Mouse (Mus musculus) spleen, postnatal 14 days (tissue): Measurements from ENCODE around the gene Mrps35.

Experiments
- DNase-seq, 2 experiments: peaks; one replicate each; pipeline ENCODE4 v3.0.0; 2021 to 2022; ENCODE audit warnings: low spot score in 2 of 2

Mrps35 gene

DNA sequence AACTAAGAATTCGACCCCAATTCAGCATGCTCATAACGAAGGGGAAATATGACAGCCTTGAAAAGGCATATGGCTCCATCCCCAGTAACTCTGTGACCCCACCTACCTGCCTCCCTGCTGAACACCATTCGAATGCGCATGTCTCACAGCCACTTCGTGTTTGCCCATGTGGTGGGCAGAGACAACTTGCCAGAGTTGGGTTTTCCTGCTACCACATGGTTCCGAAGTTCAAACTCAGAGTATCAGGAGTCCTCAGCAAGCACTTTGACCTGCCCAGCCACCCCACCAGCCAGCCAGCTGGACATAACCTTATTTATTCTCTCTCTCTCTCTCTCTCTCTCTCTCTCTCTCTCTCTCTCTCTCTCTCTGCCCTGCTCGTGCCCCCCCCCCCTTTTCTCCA, 45.2 kb downstream of the Mrps35 start:
- DNase-seq: no peak

GRCm38 (mm10) chr6:147088517-147088916, 46.0 kb downstream of the Mrps35 start:
- DNase-seq: no peak

DNA sequence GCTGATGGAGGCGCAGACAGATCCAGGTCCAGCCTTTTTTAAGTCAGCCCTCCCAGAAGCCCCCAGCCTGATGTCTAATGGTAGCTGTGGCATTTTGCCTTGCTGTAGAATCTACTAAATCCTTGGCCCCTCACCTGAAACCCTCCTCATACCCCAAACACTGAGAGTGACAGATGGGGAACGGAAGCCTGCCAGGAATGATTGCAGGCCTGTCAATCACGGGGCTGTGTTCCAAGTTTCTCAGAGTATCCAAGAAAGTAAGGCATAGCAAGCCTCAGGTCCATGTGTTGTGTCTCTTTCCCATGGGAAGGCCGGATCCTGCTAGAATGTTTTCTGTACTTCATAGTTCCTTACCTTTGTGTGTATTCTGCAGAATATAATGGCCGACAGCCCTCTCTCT, 47.6 kb downstream of the Mrps35 start:
- no peak for DNase-seq

GRCm38 (mm10) chr6:147091136-147092120, 48.9 kb downstream of the Mrps35 start, which contains the start of gene Klhl42:
Gene Klhl42 (plus strand): TSS chr6:147091379.
- DNase-seq: peak; percentile 57 to 70

- DNase-seq: no peak
These were observed 49.6 kb downstream of the Mrps35 start for GRCm38 (mm10) chr6:147092136-147092535.

DNA sequence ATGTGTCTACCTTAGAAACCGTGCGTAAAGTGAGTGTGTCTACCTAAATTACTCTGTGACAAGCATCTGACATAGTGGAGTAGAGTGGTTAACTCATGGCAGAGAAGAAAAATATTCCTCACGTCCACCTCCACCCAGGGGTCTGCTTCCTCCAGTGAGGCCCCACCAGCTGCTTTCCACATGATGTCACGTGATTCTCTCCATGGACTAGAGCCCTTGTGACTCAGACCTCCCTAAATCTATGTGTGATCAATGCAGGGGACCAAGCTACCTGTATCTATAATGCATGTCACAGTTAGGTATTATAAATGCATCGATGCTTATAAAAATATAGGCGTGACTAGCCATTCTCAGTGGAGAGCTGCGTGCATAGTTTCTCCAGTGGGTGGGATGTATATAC, 52.2 kb downstream of the Mrps35 start:
- no peak for DNase-seq

GRCm38 (mm10) chr6:147096109-147096508, 53.5 kb downstream of the Mrps35 start:
- DNase-seq: no peak

DNA sequence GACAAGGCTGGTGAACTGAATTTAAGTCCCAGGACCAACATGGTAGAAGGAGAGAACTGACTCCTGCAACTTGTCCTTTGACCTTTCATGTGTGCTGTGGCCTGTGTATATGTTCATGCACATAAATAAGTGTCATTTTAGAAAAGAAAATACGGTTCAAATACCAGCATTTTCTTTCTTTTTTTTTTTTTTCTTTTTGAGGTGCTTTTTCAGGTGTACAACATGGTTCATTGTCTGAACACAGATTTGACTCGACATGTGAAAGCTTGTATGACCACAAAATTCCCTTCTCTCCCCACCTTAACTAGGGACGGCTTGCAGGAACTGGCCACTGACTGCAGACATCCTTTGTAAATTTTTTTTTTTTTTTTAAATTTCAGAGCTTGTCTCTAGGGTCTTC, 54.4 kb downstream of the Mrps35 start:
- no peak for DNase-seq

- DNase-seq: no peak
These were observed 54.9 kb downstream of the Mrps35 start for GRCm38 (mm10) chr6:147097346-147097929.

DNA sequence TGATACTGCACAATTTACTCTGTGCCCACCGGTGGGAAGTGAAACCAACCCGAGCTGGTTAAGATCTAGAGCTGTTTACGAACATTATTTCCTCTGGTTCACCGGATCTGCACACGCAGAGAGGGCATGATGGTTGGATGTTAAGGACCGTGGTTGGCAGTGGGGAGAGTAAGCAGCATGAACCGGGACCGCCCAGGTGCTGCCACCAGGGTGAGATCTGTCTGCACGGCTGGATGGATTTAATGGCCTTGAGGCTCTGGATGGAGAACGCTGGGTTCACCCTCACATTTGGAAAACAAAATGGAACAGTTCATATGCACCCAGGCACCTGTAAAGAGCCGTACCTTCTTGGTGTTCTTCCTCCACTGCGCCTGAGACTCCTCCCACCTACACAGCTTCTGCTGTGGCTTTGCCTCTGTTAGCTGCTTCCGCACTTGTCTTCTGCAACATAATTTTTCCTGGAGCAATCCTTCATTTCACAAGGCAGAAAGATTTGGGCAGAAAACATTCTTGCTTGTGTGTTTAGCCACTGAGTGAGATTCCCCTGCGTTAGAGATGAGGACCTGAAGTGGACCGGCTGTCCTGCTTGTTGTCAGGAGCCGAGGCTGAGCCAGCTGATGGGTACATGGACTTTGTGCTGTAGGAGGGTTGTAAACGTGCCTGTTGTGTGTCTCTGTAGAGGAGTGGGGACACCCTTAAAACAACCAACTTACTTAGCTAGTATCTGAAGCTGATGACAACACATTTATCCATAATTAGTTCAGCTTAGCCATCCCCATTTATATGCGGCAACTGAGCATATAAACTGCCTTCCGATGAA, 57.1 kb downstream of the Mrps35 start:
- peak in 1 of 2 experiments; percentile 36 for DNase-seq

- no peak for DNase-seq
These were observed 59.7 kb downstream of the Mrps35 start for GRCm38 (mm10) chr6:147102293-147102692.

DNA sequence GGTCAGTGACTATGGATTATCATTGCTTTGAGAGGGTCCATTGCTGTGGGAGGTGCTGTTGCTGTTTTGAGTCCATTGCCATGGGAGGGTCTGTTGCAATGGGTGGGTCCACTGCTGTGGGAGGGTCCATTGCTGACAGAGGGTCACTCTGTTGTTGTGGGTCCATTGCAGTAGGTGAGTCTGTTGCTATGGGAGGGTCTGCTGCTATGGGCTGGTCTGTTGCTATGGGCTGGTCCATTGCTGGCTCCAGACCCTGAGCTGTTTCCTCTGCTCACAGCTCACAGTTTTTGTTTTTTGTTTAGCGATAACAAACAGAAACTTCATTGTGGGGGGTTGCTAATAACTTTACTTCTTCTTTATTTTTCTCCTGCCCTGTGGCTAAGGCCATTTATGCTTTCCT, 63.0 kb downstream of the Mrps35 start:
- no peak for DNase-seq

GRCm38 (mm10) chr6:147106716-147107115, 64.2 kb downstream of the Mrps35 start:
- DNase-seq: no peak

- DNase-seq: no peak
These were observed 66.7 kb downstream of the Mrps35 start for GRCm38 (mm10) chr6:147109283-147109682.

DNA sequence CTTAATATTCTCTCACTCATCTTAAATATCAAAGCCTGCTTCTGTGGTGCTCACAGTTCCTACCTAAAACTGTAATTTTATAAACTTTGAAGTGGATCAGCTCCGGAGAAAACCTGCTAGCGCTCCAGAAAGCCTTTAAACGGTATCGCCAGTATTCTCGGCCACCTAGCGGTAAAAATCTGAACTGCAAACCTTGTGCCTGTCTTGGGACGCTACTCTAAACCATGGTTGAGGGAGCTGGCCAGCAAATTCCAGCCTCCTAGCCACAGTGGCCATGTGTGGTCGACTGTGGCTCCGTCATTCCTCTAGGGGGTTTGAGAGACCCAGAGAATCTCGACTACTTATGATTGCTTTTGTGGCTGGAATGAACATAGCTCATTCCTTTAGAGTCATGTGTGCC, 74.0 kb downstream of the Mrps35 start:
- DNase-seq: peak; percentile 31 to 69

- DNase-seq: no peak
These were observed 75.2 kb downstream of the Mrps35 start for GRCm38 (mm10) chr6:147117764-147118163.

- DNase-seq: no peak
These were observed 75.6 kb downstream of the Mrps35 start for GRCm38 (mm10) chr6:147118190-147118589.

- DNase-seq: no peak
These were observed 78.8 kb downstream of the Mrps35 start for GRCm38 (mm10) chr6:147121320-147121719.
